Mouse (Mus musculus): ENCODE measurements around the gene Mus81.

GRCm38 (mm10) chr19:5477004-5477667, 11.1 kb downstream of the Mus81 start:
- TF ChIP-seq CTCF (IDR thresholded peaks at IDR 0.05; ENCODE audit: low read depth) (no peak), EP300 (IDR thresholded peaks at IDR 0.05; ENCODE audit: low read depth) (no peak)

Data from liver, embryonic 14.5 days (tissue).